Mouse (Mus musculus) cerebellum, adult (tissue): ENCODE results near the gene Mybpc1.
A peak's percentile ranks its signal among the peaks of the same experiment; 100 is the strongest.
"Not testable (repeated sequence)": the region's sequence is repeated elsewhere in the genome, so short reads cannot be mapped to it uniquely, and the experiment has no call there.

Experiments used
- ATAC-seq: cut with Nextera tagmentation; 2 replicates; pipeline ENCODE4 v1.9.2; 2017; ENCODE audit warnings: mild to moderate bottlenecking, moderate library complexity, mixed read lengths; ENCODE audit not compliant: insufficient number of reproducible peaks, low FRiP score, low TSS enrichment

Mybpc1 gene

DNA sequence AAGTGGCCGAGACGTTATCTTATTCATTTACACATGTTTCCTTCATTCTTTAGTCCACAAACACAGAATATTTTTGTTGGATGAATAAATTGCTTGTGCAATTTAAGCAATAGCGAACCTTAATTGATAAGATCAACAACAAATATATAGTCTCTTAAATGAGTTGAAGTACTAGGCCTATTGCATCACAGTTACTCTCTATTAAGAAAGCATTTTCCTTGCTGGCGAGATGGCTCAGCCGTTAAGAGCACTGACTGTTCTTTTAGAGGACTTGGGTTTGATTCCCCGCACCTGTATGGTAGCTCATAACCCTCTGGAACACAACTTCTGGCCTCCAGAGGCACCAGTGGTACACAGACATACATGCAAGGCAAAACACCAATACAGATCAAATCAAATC, 47.9 kb downstream of the Mybpc1 start:
- no peak for ATAC-seq

GRCm38 (mm10) chr10:88552738-88553137, 52.2 kb downstream of the Mybpc1 start:
- ATAC-seq: no peak

GRCm38 (mm10) chr10:88550225-88550624, 54.7 kb downstream of the Mybpc1 start:
- ATAC-seq: no peak

DNA sequence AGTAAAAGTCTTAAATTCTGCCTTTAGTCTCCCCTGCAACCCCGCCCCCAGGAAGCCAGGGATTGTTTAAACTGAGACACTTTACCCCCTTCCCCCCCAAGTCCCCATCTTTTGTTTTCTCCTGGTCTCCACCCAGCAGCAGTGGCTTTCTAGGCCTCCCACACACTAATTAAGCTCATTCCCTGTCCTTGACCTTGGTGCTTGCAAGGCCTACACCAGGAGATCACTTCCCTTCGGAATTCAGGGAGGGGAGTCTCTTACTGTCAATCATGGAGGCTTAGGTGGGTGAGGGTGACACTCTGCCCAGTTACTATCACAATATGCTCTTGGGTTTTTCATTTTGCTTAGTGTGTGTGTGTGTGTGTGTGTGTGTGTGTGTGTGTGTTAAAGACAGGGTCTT, 57.3 kb downstream of the Mybpc1 start:
- no peak for ATAC-seq

DNA sequence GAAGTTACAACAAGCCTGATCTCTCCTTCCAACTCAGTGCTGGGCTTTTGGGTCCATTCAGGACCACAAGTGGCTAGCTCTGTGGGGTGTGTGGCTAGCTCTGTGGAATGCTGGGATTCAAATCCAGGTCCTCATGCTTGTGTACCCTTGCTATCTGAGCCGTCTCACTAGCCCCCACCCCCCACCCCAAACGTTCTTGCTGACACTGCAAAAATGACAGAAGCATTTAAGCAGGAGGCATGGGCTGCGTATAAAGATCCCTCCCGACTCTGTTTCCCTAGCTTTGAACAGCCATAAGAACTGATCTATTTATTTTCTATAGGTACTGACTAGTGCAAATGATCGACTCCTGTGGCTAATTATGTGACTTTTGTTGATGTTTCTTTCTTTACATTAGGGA, 74.3 kb downstream of the Mybpc1 start:
- ATAC-seq: no peak

- ATAC-seq: no peak
These were observed 80.9 kb downstream of the Mybpc1 start for GRCm38 (mm10) chr10:88524016-88524415.

DNA sequence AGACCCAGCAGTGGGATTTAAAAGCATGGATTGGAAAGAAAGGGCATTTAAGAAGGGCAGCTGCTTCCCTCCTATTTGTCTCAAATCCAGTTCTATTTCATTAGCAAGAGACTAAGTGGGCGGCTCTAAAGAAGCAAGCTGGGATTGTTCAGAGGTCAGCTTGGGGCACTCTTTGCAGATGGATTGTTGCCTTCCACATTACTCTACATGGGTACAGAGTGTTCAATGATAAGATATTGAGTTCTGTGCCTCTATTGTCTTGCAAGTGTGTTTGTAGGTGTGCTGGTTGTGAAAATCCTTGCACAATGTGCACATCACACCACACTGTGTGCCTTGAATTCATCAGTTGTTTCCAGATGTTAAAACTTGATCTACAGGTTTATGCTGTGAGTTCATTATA, 81.7 kb downstream of the Mybpc1 start:
- no peak for ATAC-seq

- ATAC-seq: no peak
These were observed 82.2 kb downstream of the Mybpc1 start for GRCm38 (mm10) chr10:88522795-88523194.

DNA sequence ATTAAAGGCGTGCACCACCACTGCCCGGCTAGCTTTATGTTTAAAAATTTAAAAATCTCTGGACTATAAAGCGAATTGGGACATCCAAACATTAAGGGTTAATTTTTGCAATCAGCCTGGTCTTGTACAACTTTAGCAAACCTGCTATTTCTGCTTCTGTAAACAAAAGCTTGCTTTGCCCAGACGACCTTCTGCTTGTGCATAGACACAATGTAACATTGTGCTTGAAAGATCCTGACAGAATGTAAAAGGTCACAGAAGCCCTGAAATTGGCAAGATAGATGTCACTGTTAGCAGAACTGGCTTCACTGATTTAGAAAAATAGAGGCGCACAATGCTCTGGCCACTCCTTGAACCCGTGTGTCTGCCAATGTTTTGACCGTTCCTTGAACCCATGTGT, 89.9 kb downstream of the Mybpc1 start:
- not testable (repeated sequence) for ATAC-seq

DNA sequence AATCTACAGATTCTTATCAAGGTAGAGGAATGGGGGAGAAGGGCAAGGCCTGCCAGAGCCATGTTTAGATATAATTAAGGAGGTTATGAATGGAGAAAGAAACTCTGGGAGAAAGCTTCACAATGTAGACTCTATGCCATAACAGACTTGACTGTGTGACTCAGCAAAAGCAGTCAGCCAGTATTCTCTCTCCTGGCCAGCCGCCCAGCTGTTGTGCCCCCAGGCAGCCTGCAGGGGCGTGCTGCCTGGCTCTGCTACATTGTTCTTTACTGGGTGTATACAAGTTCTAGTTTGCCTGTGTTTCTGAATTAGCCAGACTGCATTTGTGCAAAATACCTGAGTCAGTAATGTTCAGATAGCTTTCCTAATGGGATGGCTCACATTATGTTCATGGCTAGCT, 90.5 kb downstream of the Mybpc1 start:
- ATAC-seq: no peak

DNA sequence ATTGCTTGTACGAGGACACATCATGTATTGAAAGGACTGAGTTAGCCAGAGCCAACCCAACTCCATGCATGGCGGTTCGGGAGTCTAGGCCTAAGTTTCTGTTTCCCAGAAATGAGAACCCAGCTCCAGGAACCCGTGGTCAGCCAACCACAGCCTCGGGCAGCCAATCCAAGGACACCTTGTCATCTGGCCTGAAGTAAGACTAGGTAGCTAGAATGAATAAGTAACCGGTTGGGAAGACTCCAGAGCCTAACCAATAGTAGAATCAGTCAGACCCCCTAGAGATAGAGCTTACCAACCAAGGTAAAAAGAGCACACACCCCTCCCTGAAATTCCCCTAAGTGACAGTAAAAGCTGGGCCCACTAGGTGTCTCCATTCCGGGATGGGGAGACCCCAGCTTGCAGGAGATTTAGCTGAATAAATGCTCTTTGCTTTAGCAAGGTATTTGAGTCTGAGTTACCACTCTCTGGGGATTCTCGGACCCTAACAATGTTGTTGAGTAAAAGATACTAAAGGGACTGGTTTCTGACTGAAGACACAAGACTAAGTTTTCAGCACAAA, 91.3 kb downstream of the Mybpc1 start:
- ATAC-seq: no peak

DNA sequence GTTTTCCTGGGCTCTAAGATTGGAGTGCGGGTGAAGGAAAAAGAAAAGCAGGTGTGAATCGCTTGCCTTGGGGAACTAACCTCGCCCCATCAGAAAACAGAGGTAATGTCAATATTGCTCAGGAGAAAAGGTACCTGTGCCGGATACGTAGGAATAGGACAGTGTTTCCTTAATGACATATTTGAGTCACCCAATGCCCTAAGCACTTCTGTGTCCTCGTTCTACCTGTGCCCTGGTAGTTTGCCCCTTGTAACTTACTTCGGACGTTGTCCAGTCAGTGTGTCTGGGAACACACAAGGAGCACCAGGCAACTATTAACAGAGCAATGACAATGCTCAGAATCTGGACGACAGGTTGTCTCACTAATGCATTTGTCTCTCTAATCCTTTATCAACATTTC, 93.6 kb downstream of the Mybpc1 start:
- ATAC-seq: no peak

GRCm38 (mm10) chr10:88510503-88511271, 94.3 kb downstream of the Mybpc1 start:
- ATAC-seq: no peak

DNA sequence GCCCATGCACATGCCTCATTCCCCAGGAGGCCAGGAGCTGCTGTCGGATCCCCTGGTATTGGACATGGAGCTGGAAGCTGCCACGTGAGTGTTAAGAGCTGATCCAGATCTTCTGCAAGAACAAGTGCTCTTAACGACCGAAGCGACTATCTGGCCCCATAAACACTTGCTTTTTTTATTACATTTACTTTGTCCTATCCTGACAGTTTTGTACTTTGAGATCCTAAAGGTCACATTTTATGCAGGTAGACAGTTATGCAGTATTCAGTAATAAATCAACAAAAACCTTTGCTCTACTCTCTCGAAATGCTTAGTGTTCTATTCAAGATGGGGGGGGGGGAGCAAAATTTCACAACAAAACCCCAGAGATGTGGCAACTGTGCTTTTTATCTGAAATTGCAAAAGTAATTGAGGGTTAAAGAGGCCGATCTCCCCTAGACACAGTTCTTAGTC, 97.2 kb downstream of the Mybpc1 start:
- ATAC-seq: no peak

GRCm38 (mm10) chr10:88505256-88505655, 99.7 kb downstream of the Mybpc1 start:
- no peak for ATAC-seq

- no peak for ATAC-seq
These were observed 100.5 kb downstream of the Mybpc1 start for GRCm38 (mm10) chr10:88504481-88504880.

- peak; percentile 75 for ATAC-seq
These were observed 101.3 kb downstream of the Mybpc1 start, which contains the start of gene Chpt1 for GRCm38 (mm10) chr10:88503421-88504314. Gene Chpt1, minus strand, starts transcription at chr10:88504073.

- 0 out of 2 replicates have a peak, but pooled peaks have one; percentile 2 for ATAC-seq
These were observed 102.0 kb downstream of the Mybpc1 start for GRCm38 (mm10) chr10:88502919-88503318.

- ATAC-seq: no peak
These were observed 102.8 kb downstream of the Mybpc1 start for GRCm38 (mm10) chr10:88501886-88502765.

GRCm38 (mm10) chr10:88501370-88501769, 103.6 kb downstream of the Mybpc1 start:
- no peak for ATAC-seq
